Mouse (Mus musculus) forebrain, embryonic 15.5 days (tissue): ENCODE results near the gene Ubb. TPM values are rescaled to one million over a fixed set of nuclear protein-coding genes. Genes with fewer than 3 reads are reported as not detected.

Source experiments
- ATAC-seq: fragments of 200-750 bp; cut with Nextera tagmentation; replicated peaks from 2 replicates; pipeline ENCODE4 v1.8.0; 2017; ENCODE audit warnings: mild to moderate bottlenecking, moderate TSS enrichment, moderate library complexity
- H3K27ac ChIP-seq: fragments of 300-500 bp; sonication (generic); replicated peaks from 2 replicates; pipeline ENCODE4 v1.5.1; 2015; ENCODE audit warnings: mild to moderate bottlenecking, inconsistent platforms
- H3K27me3 ChIP-seq: fragments of 300-500 bp; sonication (generic); 2 replicates; pipeline ENCODE4 v1.6.1; 2015; ENCODE audit warnings: inconsistent platforms
- H3K36me3 ChIP-seq: fragments of 300-500 bp; sonication (generic); 2 replicates; pipeline ENCODE4 v1.6.1; 2015; ENCODE audit warnings: mild to moderate bottlenecking, inconsistent platforms
- H3K4me1 ChIP-seq: fragments of 300-500 bp; sonication (generic); 2 replicates; pipeline ENCODE4 v1.6.1; 2015; ENCODE audit warnings: inconsistent platforms
- H3K4me2 ChIP-seq: fragments of 300-500 bp; sonication (generic); replicated peaks from 2 replicates; pipeline ENCODE4 v1.6.1; 2015; ENCODE audit warnings: mild to moderate bottlenecking, inconsistent platforms
- H3K4me3 ChIP-seq: fragments of 300-500 bp; sonication (generic); 2 replicates; pipeline ENCODE4 v1.5.1; 2015; ENCODE audit warnings: mild to moderate bottlenecking, inconsistent platforms
- H3K9ac ChIP-seq: fragments of 300-500 bp; sonication (generic); replicated peaks from 2 replicates; pipeline ENCODE4 v1.6.1; 2015; ENCODE audit warnings: mild to moderate bottlenecking, inconsistent platforms
- H3K9me3 ChIP-seq: fragments of 300-500 bp; sonication (generic); 2 replicates; pipeline ENCODE4 v1.6.1; 2016; ENCODE audit warnings: inconsistent platforms
- WGBS: fragments of 180-500 bp; shearing (Covaris S2); methylation state at CpG from one replicate; pipeline ENCODE4 v1.1.7; 2015; ENCODE audit warnings: mixed read lengths; 5-methylcytosine and 5-hydroxymethylcytosine counted together
- polyA plus RNA-seq: library from polyadenylated mRNA; unstranded; fragments of >200 nt; fragmentation: Nextera tagmentation; extraction: Ambion mirVana; gene quantifications from 2 replicates; pipeline ENCODE4 v1.2.1, GENCODE M21; 2015

Gene Ubb
- polyA plus RNA-seq, 1 experiment from 2014 or later = 4,677 TPM

- Histone ChIP-seq H3K27me3 (no peaks in the 10 kb centered on the region), H3K36me3 (no peaks in the 10 kb centered on the region), H3K4me3 (peak within 1 kb of the TSS; percentile 67), H3K9ac (peak within 1 kb of the TSS; percentile 74), H3K27ac (no peak within 1 kb of the TSS), H3K4me2 (peak within 1 kb of the TSS; percentile 99), H3K4me1 (peaks cover 16% of the 10 kb centered on the region), H3K9me3 (no peaks in the 10 kb centered on the region)
- no peak for ATAC-seq
- WGBS = 87% methylated on average over 6 of the region's 6 CpGs
Observed at GRCm38 (mm10) chr11:62573959-62574702, 23.2 kb downstream of the Ubb start, which contains the start of gene Trpv2. Trpv2 (plus strand) TSS chr11:62574486.

GRCm38 (mm10) chr11:62574703-62575085 lies 23.7 kb downstream of the Ubb start:
- H3K27me3 ChIP-seq = no peaks in the 10 kb centered on the region
- H3K9me3 ChIP-seq = no peaks in the 10 kb centered on the region
- H3K27ac ChIP-seq = no peak overlapping the region
- no peaks in the 10 kb centered on the region for H3K36me3 ChIP-seq
- no peak overlapping the region for H3K9ac ChIP-seq
- H3K4me3 ChIP-seq = no peak overlapping the region
- peaks cover 16% of the 10 kb centered on the region for H3K4me1 ChIP-seq
- no peak for ATAC-seq
- WGBS = 89% methylated on average over 4 of the region's 4 CpGs
- no peak overlapping the region for H3K4me2 ChIP-seq

GRCm38 (mm10) chr11:62575297-62575658 lies 24.3 kb downstream of the Ubb start:
- H3K36me3 ChIP-seq = no peaks in the 10 kb centered on the region
- H3K4me3 ChIP-seq = peak overlapping the region; percentile 67
- WGBS = 2% methylated on average over 9 of the region's 9 CpGs
- H3K27me3 ChIP-seq = no peaks in the 10 kb centered on the region
- no peaks in the 10 kb centered on the region for H3K9me3 ChIP-seq
- peaks cover 16% of the 10 kb centered on the region for H3K4me1 ChIP-seq
- H3K4me2 ChIP-seq = peak overlapping the region; percentile 99
- 0 out of 2 replicates have a peak overlapping the region, but pooled peaks have one; percentile 46 for H3K27ac ChIP-seq
- ATAC-seq = peak; percentile 69
- H3K9ac ChIP-seq = peak overlapping the region; percentile 74

DNA sequence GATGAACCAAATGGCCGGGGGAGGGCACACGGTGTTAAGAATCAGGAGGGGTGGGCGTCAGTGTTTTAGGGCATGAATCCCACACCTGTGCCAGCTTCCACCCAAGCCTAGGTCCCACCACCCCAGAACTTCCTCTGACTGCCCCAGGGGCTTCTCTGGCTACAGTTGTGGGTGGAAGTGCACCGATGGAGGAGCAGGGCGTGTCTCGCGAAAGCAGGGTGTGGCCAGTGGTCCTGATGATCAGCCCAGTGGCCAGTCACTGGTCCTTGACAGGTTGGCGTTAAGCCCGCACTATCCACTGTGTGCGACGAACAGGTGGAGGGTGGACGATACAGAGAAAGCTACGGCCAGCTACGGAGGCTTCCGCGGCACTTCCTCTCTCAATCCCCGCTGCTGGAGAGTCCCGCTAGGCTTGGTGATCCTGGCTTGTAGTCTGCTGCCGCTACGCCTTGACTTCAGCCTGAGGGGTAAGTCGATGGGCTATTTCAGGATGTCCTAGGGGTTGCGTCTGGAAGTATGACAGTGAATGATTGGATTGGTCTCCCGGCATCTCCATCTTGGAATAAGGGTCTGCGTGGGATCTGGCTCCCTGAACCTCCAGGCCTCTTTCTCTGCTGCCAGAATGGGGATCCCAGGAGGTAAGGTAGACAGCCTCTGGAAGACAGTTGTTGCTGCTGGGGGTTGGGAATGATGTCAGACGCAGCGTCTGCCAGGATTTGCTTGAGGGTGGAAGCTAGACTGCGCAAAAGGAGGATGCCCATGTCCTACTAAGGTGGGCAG lies 24.9 kb downstream of the Ubb start:
- Histone ChIP-seq H3K9me3 (no peaks in the 10 kb centered on the region), H3K27me3 (no peaks in the 10 kb centered on the region), H3K4me2 (peak overlapping the region; percentile 99), H3K4me1 (peaks cover 16% of the 10 kb centered on the region), H3K27ac (peak overlapping the region; percentile 46), H3K4me3 (peak overlapping the region; percentile 67), H3K9ac (peak overlapping the region; percentile 74), H3K36me3 (no peaks in the 10 kb centered on the region)
- peak; percentile 62 for ATAC-seq
- WGBS = 5% methylated on average over 27 of the region's 27 CpGs

GRCm38 (mm10) chr11:62576530-62577152 lies 25.7 kb downstream of the Ubb start:
- 67% methylated on average over 16 of the region's 16 CpGs for WGBS
- Histone ChIP-seq H3K36me3 (no peaks in the 10 kb centered on the region), H3K9me3 (no peaks in the 10 kb centered on the region), H3K27ac (peak overlapping the region; percentile 46; the same call in 1 of the 2 replicates), H3K9ac (peak overlapping the region; percentile 74; the same call in 1 of the 2 replicates), H3K27me3 (no peaks in the 10 kb centered on the region), H3K4me1 (peaks cover 16% of the 10 kb centered on the region), H3K4me3 (peak overlapping the region; percentile 67), H3K4me2 (peak overlapping the region; percentile 99)
- ATAC-seq = 0 out of 2 replicates have a peak, but pooled peaks have one; percentile 10

GRCm38 (mm10) chr11:62583031-62583430 lies 32.1 kb downstream of the Ubb start:
- WGBS = 59% methylated on average over 6 of the region's 6 CpGs
- Histone ChIP-seq H3K27me3 (no peaks in the 10 kb centered on the region), H3K4me1 (no peaks in the 10 kb centered on the region), H3K9ac (no peak overlapping the region), H3K4me3 (no peak overlapping the region), H3K9me3 (no peaks in the 10 kb centered on the region), H3K27ac (no peak overlapping the region), H3K4me2 (no peak overlapping the region), H3K36me3 (no peaks in the 10 kb centered on the region)
- no peak for ATAC-seq

DNA sequence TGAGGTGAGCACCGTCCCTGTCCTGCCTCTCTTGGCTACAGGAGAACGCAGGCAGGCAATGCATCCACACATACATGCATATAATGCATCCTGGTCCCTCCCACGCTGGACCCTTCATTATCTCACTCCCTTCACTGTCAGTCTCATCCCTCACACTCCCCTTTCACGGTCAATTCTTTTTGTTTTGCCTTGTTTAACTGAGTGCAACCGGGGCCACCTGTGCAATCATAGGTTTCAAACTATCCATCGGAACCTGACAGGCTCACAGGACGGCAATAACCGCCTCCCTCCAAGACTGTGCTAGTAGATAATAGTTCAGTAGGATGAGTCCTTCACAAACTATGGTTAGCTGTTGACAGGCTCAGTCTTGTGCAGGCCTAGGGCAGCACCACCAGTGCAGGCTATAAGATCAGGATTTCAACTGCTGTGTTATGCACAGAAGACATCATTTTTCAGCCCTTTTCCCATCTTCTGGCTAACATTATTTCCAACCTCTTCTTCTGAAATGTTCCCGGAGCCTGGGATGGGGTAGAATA lies 33.8 kb downstream of the Ubb start:
- Histone ChIP-seq H3K4me1 (no peaks in the 10 kb centered on the region), H3K9ac (no peak overlapping the region), H3K9me3 (no peaks in the 10 kb centered on the region), H3K4me3 (no peak overlapping the region), H3K27me3 (no peaks in the 10 kb centered on the region), H3K4me2 (no peak overlapping the region), H3K36me3 (no peaks in the 10 kb centered on the region), H3K27ac (no peak overlapping the region)
- ATAC-seq = no peak
- WGBS = 87% methylated on average over 9 of the region's 9 CpGs

DNA sequence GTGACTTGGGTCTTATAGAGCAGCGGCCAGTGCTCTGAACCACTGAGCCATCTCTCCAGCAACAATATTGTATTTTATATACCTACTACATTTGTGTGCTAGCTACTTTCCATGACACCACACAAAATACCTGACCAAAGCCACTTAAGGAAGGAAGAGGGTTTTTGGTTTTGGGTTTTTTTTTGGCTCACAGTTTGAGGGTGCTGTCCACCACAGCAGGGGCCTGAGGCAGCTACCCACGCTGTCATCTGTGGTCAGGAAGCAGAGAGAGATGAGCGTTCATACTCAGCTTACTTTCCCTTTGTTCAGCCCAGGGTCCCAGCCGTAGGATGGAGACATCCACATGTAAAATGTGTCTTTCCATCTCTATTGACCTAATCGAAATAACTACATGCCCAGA lies 36.1 kb downstream of the Ubb start:
- no peaks in the 10 kb centered on the region for H3K9me3 ChIP-seq
- H3K27me3 ChIP-seq = no peaks in the 10 kb centered on the region
- WGBS = 88% methylated on average over 5 of the region's 5 CpGs
- H3K4me2 ChIP-seq = no peak overlapping the region
- no peaks in the 10 kb centered on the region for H3K36me3 ChIP-seq
- H3K4me3 ChIP-seq = no peak overlapping the region
- no peak overlapping the region for H3K27ac ChIP-seq
- H3K4me1 ChIP-seq = peaks cover 3% of the 10 kb centered on the region; the same call in 1 of the 2 replicates
- ATAC-seq = no peak
- no peak overlapping the region for H3K9ac ChIP-seq

- H3K36me3 ChIP-seq = no peaks in the 10 kb centered on the region
- no peak overlapping the region for H3K4me3 ChIP-seq
- WGBS = 74% methylated on average over 10 of the region's 10 CpGs
- H3K27me3 ChIP-seq = no peaks in the 10 kb centered on the region
- no peak overlapping the region for H3K9ac ChIP-seq
- no peaks in the 10 kb centered on the region for H3K9me3 ChIP-seq
- H3K4me2 ChIP-seq = no peak overlapping the region
- no peak overlapping the region for H3K27ac ChIP-seq
- peaks cover 3% of the 10 kb centered on the region; the same call in 1 of the 2 replicates for H3K4me1 ChIP-seq
- ATAC-seq = no peak
Observed at GRCm38 (mm10) chr11:62589391-62589790, 38.4 kb downstream of the Ubb start.

DNA sequence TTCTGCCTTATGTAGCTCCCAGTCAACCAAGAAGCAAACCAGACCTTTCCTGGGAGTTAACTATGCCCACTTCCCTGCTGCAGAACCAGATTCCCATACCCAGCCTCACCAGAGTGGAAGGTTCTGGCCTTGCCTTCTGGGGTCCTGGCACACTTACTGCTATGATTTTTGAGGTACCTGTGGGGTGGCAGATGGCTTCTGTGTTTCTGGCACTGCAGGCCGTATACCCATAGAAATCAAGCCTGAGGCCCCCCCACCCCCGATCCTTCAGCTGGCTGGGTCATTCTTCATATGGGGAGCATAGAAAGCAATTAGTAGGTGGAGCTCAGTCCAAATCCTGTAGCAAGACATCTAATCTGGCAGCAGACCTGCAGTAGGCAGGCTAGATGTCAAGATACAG lies 40.1 kb downstream of the Ubb start:
- Histone ChIP-seq H3K4me1 (peaks cover 3% of the 10 kb centered on the region; the same call in 1 of the 2 replicates), H3K27me3 (no peaks in the 10 kb centered on the region), H3K9ac (no peak overlapping the region), H3K36me3 (no peaks in the 10 kb centered on the region), H3K9me3 (no peaks in the 10 kb centered on the region), H3K4me2 (no peak overlapping the region), H3K4me3 (no peak overlapping the region), H3K27ac (no peak overlapping the region)
- ATAC-seq = no peak
- 71% methylated on average over 2 of the region's 2 CpGs for WGBS

GRCm38 (mm10) chr11:62591904-62592575 lies 41.1 kb downstream of the Ubb start:
- Histone ChIP-seq H3K9ac (no peak overlapping the region), H3K4me2 (no peak overlapping the region), H3K4me1 (peaks cover 3% of the 10 kb centered on the region; the same call in 1 of the 2 replicates), H3K36me3 (no peaks in the 10 kb centered on the region), H3K27ac (no peak overlapping the region), H3K4me3 (no peak overlapping the region), H3K9me3 (no peaks in the 10 kb centered on the region), H3K27me3 (no peaks in the 10 kb centered on the region)
- 78% methylated on average over 8 of the region's 8 CpGs for WGBS
- no peak for ATAC-seq
